Mouse (Mus musculus) kidney, postnatal 14 days (tissue): Measurements from ENCODE around the gene Lemd2.
"Not testable (repeated sequence)": the region's sequence is repeated elsewhere in the genome, so short reads cannot be mapped to it uniquely, and the experiment has no call there.

Source experiments
- DNase-seq: peaks from one replicate; pipeline ENCODE4 v3.0.0; 2022; ENCODE audit warnings: mixed read lengths

The Lemd2 gene

GRCm38 (mm10) chr17:27204075-27204909, at the start of gene Lemd2:
Gene Lemd2, minus strand, starts transcription at chr17:27204469.
- peak; percentile 98 for DNase-seq

- no peak for DNase-seq
Measured at GRCm38 (mm10) chr17:27251150-27251549, 46.9 kb upstream of the Lemd2 start.

GRCm38 (mm10) chr17:27250461-27250860, 46.2 kb upstream of the Lemd2 start:
- no peak for DNase-seq

DNA sequence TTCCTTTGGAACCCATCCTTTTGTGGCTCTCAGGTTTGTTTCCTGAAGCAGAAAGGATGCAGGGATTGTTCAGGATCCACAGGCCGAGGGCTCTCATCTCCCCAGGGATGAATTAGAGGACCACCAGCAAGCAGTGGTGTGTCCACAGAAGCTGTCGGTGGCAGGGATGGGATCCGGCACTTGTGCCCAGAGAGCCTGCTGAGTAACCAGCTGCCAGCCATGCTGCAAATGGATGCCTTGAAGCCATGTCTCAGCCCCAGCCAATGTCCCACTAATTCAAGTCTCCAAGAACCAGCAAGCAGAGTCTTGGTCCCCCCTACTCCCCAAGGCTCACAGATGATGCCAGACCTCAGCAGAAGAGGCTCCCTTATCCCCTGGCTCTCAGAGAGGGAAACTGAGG, 44.8 kb upstream of the Lemd2 start:
- DNase-seq = no peak

DNA sequence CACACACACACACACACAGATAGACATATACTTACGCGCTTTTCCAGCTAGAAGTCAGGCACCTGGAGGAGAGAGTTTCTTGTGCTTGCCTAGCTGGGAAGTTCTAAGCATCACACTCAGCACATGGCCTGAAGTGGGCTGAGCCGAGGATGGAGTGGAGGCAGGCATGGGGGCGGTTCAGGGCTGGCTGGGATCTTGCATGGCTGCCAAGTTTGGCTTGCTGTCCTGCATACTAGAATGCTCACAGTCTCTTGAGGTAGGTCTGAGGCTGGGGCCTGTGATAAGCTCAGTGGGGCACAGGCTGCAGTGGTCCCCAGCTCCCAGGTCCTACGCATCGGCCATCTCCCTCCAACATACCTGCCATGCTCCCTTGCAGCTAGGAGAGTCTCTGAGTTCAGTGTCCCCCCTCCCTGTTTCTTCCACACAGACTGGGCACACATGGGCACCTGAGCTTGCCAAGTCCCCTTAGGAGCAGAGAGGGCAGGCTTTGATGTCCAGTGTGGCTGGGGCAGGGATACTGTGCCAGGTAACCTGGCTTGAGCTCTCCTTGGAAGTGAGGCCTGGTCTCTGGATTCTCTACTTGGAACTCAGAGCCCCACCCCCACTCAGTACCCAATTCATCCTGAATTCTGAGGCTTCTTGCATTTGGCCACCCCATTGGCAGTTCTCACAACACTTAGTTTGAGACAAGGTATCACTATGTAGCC, 43.6 kb upstream of the Lemd2 start:
- no peak for DNase-seq

- DNase-seq = no peak
Measured at GRCm38 (mm10) chr17:27245851-27246381, 41.6 kb upstream of the Lemd2 start.

DNA sequence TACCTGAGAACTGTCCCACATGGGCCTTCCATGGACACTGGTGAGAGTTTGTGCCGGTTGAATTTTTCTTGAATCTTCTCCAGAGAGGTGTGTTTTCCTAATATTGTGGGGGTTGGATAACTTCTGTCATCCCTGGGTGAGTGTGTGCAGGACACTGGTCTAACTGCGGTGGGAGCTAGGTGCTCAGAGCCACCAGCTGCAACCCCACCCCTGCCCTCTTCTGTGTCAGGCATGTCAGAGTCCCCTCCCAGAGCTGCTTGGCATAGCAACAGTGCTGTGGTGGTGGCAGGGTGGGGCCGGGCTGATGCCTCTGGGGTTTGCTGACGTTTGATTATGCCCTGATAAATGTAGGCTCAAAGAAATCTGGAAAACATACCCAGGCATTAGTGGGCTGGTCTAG, 40.6 kb upstream of the Lemd2 start:
- DNase-seq = no peak

DNA sequence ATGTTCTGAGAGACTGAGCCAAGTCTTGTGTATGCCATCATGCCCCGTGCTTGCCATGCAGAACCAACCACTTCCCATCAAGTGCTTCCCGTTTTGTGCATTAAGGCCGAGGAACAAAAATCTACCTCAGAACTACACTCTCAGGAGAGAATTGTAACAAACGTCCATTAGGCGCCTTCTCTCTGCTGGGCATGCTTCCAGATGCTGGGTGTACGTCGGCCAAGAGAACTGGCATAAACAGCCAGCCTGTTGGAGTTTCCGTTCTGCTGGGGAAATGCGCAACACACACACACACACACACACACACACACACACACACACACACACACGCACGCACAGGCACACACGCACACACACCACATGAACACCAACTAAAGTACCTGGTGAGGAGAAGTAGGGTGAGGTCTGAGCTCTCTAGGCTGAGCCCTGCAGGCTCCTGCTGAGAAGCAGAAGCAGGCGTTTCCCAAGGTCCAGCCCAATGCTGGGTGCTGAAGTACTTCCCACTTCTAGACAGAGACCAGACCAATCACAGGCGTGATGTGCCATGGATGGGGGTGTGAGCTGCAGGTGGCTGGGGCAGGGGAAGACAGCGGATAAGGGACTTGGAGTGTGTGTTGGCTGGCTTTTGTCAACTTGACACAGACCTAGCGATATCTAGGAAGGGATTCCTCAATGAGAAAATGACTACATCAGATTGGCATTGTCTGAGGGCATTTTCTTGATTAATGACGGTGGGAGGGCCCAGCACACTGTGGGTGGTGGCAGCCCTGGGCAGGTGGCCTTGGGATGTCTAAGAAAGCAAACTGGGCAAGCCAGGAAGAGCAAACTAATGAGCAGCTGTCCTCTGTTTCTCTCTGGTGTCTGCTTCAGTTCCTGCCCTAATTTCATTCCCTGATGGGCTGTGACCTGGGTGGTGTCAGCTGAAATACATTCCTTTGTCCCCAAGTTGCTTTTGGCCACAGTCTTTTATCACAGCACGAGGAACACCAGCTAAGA, 38.2 kb upstream of the Lemd2 start:
- DNase-seq = peak; percentile 58

DNA sequence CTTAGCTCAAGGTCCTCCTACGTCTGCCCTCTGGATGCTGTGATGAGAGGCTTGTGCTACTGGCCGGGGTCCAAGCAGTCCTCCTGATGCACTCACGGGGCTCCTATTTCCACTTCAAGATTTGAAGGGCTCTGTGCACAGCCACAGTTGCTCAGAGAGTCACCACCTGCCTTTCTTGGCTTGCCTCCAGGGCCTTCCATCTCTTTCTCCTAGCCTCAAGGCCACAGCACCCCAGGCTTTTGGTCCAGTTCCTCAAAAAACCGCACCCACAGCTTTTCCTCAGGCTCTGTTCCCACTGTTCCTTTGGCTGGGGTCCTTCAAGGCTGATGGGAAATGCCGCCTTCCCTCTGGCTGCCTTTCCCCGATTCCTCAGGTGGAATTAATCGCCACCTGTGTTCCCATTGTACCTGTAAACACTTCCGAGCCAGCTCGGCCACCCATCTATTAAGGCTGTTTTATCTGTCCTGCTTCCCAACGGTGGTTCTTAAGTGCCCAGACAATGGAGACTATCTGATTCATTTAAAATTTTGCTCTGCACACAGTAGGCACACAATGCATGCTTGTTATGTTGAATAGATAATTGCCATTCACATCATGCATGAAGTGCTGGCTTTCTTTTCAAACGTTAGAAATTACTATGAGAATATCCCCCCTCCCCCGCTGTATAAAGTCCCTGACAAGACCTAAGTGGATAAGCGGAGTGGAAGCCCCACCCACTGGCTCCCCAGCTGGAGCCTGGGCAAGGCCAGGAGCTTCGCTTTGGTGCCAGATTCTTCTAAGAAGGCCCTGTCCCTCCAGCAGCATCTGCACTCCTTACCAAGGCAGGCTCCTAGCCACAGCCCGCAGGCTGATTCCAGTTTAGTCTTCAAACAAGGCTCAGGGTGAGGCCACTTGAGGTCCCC, 36.5 kb upstream of the Lemd2 start:
- DNase-seq = no peak

GRCm38 (mm10) chr17:27239941-27240340, 35.7 kb upstream of the Lemd2 start:
- DNase-seq = no peak

DNA sequence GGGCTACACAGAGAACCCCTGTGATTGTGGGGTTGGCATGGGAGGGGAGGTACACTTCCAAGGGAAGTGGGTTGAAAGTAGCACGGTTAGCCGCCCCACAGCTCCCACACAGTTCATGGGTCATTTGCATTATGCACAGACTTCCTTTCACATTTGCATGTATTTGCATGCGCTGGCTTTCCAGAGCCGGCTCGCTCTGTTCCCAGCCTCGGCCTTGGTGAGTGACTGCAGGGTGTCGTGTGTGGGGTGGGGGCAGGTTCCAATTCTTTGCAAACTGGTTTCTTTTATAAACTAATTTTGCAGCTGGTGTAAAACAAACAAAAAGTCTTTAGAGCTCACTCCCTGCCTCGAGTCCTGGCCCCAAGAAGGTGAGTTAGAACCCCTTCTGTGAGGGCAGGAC, 34.4 kb upstream of the Lemd2 start:
- DNase-seq = no peak

- DNase-seq = no peak
Measured at GRCm38 (mm10) chr17:27237731-27238130, 33.5 kb upstream of the Lemd2 start.

GRCm38 (mm10) chr17:27233298-27233697, 29.0 kb upstream of the Lemd2 start:
- no peak for DNase-seq

GRCm38 (mm10) chr17:27232176-27232575, 27.9 kb upstream of the Lemd2 start:
- DNase-seq = no peak

- not testable (repeated sequence) for DNase-seq
Measured at GRCm38 (mm10) chr17:27231586-27231985, 27.3 kb upstream of the Lemd2 start.

- DNase-seq = no peak
Measured at GRCm38 (mm10) chr17:27231146-27231503, 26.9 kb upstream of the Lemd2 start.

DNA sequence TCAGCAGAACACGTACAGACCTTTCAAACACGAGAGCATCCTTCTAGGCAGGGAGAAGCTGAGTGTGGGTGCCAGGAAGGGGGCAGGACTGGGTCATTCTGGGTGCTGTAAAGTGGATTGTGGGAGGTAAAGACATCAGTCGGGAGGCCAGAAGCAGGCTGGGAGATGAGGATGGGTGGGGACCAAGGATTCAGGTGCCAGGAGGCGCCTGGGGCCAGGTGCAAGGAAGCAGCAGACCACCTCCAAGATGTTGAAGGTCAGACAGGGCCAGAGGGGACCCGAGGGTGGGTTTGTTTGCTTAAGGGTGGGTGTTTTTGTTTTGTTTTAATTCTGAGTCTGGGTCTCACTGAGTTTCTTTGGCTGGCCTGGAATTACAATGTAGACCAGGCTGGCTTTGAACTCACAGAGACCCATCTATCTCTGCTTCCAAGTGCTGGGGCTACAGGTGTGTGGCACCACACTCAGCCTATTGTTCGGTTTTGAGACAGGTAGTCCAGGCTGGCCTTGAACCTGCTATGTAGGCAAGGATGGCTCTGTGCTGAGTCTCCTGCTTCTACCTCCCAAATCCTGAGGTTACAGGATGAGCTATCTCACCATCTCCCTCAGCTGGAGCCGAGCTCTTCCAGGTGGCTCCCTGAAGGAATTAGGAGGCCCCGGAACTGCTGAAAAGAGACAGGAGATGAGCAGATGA, 26.3 kb upstream of the Lemd2 start:
- no peak for DNase-seq

- DNase-seq = no peak
Measured at GRCm38 (mm10) chr17:27229710-27230454, 25.6 kb upstream of the Lemd2 start.

DNA sequence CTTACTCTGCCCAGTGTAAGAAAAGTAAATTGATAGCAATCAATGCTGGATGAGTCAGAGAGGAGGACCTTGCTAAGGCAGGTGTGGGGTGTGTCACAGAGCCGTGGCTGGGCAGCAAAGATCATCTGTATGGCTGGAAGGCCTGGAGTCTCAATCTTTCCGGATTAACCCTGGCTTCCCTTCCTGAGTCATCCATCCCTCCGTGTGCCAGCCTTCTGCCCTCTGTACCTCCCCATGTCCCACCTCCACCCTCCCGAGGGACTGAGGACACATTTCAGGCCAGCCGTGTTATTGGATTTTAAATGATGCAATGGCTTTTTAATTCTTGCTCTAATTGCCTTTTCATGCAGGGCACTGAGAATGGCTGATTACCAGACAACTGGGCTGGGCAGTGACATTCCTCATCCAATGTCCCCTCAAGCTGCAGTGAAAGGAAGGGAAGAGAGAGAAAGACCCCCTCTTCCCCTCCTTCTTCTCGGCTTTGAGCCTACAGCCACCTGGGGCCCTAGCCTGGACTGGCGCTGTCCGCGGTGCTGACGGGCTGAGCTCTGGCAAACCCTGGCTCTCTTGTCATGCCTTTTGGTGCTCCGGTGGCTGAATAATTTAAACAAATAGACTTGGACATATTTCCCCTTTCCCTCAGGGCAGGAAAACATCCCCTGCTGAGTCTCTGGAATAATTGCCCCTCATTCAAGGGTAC, 24.1 kb upstream of the Lemd2 start:
- peak; percentile 86 for DNase-seq

GRCm38 (mm10) chr17:27227258-27227657, 23.0 kb upstream of the Lemd2 start:
- no peak for DNase-seq
